Mouse (Mus musculus) layer of hippocampus, adult 2 months (tissue): ENCODE measurements at regions not wholly inside any gene's neighbourhood (a gene's known extent, or its start where the extent isn't known, plus 50 kb on each side); places are given as distances from the start of the nearest gene placed in this dataset.

ENCODE experiments used
- DNase-seq, 2 experiments: peaks; one replicate each; pipeline ENCODE4 v3.0.0; 2022; ENCODE audit warnings: low spot score in 2 of 2
- H3K27ac ChIP-seq: fragments of 200-600 bp; 2 replicates; pipeline ENCODE4 v1.8.1; 2022
- H3K4me3 ChIP-seq: fragments of 200-600 bp; 2 replicates; pipeline ENCODE4 v1.8.1; 2022; ENCODE audit warnings: mild to moderate bottlenecking
- CTCF ChIP-seq: fragments of 200-600 bp; conservative IDR thresholded peaks from 2 replicates; pipeline ENCODE4 v1.8.1; 2022; ENCODE audit warnings: antibody characterized with exemption, mild to moderate bottlenecking, moderate library complexity

DNA sequence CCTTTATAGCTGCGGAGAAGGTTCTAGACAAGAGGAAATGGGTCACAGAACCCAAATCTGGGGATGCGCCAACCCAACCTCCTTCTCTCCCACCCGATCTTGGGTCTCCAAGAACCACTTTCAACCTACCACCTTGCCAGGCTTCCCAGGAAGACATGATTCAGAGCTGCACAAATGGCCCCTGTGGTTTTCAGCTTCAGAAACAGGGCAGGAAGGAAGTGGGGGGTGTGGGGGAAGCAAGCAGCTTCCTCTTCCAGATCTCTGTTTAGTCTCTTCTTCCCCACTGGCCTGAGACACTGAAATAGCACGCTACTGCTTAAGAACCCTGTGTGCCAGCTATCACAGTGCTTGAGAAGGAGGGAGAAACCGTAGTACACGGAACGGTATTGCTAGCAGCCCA lies 70.4 kb upstream of the Gpr12 start:
- no peak for DNase-seq

DNA sequence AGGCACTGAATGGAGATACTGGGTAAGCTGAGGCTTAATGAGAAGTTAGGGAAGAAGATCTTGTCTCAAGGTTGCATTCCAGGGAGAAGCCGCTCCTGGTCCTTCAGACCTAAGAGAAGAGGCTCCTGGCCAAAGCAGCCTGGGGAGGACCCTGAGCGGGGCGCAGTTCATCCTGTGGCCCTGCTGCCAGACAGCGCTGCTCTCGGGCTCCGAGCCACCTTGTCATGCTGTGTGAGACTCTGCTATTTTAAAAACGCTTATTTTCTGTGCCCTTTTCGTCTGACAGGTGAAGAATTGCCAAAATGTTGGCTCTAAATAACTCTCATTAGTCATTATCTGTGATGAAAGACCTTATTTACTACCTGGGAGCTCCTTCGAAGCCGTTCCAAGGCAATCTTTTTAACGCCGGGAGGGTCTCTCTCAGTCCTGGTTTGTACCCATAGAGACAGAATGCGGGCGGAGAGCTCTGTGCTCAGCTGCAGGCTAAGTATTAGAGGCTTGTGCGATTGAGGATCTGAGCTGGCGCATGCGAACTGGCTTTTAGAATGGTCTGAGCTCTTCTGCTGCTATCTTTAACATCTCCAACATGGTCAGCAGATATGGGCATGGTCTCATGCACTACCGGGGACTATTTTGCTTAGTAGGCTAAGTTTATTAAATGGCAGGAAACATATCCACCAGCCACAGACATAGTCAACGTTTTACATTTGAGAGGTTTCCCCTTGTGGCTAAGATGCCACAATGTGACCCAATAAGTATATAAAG lies 68.8 kb upstream of the Gpr12 start:
- peak overlapping the region; percentile 42; the same call in 1 of the 2 replicates for H3K4me3 ChIP-seq
- peak overlapping the region; percentile 82 for H3K27ac ChIP-seq
- no peak for DNase-seq

More for the DNA sequence above, 70.4 kb upstream of the Gpr12 start:
- Histone ChIP-seq H3K27ac (no peak overlapping the region), H3K4me3 (no peak overlapping the region)
- no peak for TF ChIP-seq CTCF

DNA sequence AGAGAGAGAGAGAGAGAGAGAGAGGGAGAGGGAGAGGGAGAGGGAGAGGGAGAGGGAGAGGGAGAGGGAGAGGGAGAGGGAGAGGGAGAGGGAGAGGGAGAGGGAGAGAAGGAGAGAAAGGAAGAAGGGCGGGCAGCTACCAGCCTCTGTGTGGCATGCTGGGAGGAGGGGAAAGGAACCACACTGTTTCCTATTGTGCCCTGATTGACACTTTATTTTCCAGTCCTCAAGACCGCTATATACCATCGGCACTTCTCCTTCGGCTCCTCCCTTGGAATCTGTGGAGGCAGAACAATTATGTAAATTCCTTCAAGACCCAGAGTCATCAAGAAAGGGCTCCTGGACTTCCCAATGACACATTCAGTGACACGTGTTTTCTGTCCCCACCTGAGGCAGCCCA lies 67.8 kb upstream of the Gpr12 start:
- TF ChIP-seq CTCF, result no peak
- DNase-seq, result no peak
- Histone ChIP-seq H3K27ac (no peak overlapping the region), H3K4me3 (no peak overlapping the region)

More for the DNA sequence above, 68.8 kb upstream of the Gpr12 start:
- 0 out of 2 replicates have a peak, but pooled peaks have one; percentile 4 for TF ChIP-seq CTCF

DNA sequence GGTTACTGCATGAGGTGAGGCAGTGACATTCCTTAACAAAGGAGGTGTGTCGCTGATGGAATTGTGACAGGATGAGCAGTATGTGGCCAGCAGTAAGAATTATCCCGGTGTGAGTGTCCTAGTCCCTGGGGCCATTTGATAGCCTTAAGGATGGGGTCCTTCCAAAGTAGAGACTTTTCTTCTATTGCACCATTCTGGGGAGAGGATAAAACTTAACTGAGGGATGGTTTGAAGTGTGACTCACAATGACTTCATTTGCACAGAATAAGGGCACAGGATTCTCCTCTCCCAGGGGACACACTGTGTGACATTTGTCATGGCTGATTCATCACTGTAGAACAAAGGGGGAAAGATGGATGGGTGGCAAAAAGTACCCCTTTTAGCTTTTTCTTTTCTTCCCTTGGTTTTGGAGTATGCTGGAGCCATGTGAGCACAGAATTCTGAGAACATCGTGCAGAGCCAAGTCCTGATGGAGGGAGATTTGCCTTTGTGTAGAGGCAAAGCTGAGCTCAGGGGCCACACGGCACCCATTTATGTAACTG lies 63.6 kb upstream of the Gpr12 start:
- TF ChIP-seq CTCF, result no peak
- no peak overlapping the region for H3K4me3 ChIP-seq
- no peak overlapping the region for H3K27ac ChIP-seq
- no peak for DNase-seq

DNA sequence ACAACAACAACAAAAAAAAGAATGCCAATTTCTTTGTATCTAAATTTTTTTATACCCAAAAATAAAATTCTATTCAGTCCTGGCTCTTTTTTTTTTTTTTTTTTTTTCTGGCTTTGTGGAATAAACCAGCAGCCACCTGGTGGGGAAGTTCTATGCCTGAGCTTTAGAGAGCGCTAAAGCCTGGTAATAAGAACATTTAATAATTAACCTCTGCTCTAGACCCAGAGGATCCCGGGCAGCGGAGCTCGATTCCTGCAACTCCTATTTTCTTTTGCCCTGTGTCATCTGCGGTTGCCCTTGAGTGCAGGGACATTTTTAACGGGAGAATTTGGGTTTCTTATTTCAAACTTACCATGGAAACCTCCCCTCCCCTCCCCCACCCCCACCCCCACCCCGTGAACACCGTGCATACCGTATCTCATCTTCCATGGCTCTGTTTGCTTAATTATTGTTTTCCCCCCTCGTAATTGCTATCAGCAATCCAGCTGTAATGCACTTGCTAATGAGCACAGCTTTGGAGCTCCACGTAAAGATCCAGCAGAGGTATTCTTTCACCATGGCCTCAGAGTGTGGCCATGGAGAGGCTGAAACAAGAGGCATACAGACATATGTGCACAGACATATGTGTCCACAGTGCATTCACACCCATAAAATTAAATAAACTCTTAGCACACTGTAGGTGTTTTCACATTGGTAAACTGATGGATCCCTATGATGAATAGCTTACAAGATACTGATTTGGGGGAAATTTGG lies 62.8 kb upstream of the Gpr12 start:
- peak; percentile 28 for TF ChIP-seq CTCF

DNA sequence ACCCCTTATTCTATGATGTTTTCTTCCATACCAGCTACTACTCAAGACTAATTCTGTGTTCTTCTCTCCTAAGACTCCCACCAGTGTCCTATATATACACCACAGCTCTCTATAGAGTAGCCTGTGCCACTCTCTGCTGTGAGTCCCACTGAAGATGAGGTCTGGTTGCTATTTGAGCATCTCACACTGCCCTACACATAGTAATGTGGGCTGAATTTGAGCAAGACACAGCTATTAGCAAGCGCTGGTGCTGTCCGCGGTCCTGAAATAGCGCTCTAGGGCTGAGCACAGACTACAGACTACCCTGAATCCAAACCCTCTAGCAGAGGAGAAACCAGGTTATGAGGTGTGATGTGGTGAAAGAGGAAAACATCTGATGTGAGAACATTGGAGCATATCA lies 59.5 kb upstream of the Gpr12 start:
- DNase-seq, result no peak
- no peak for TF ChIP-seq CTCF
- Histone ChIP-seq H3K27ac (no peak overlapping the region), H3K4me3 (no peak overlapping the region)

More for the DNA sequence above, 62.8 kb upstream of the Gpr12 start:
- no peak overlapping the region for H3K27ac ChIP-seq
- no peak overlapping the region for H3K4me3 ChIP-seq
- no peak for DNase-seq

DNA sequence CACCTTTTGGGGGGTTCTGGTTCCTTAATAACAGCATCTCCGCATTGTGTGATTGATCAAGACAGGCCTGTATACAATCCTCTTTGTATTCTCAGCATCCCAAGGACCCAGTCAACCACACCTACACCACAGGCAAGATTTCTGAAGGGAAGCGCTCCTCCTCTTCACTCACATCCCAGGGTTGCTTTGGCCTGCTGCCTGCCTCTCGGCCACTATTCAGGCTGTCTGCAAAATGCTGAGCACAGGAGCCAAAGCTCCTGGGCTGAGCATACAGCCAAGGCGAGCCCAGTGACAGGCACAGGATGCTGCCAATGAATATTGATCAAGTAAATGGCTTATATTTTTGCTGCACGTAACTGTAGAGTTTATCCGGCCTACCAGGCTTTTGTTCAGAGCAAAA lies 56.9 kb upstream of the Gpr12 start:
- no peak overlapping the region for H3K4me3 ChIP-seq
- TF ChIP-seq CTCF, result no peak
- DNase-seq, result no peak
- H3K27ac ChIP-seq, result no peak overlapping the region

DNA sequence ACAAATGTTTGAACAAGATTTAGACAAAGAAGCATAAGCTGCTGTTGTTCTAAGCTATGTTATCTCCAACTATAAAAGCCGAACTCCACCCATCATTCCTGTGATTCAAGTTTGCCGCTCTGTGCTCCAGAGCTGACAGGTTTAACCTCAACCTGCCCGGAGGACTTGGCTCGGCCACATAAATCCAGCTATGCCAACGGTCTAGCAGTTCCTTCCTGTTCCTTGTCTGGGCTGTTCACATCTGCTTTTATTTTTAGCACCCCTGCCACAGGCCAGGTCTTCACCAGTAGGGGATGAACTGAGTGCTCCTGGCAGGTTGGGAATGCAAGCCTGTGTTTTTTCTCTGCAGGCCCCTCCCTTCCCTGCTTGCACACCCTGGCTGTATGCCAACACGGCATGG lies 51.8 kb upstream of the Gpr12 start:
- Histone ChIP-seq H3K4me3 (no peak overlapping the region), H3K27ac (no peak overlapping the region)
- no peak for TF ChIP-seq CTCF
- DNase-seq, result no peak
